Mouse (Mus musculus) stomach, postnatal 0 days (tissue): ENCODE measurements around the gene Masp1. TPM values are rescaled to one million over a fixed set of nuclear protein-coding genes. Genes with fewer than 3 reads are reported as not detected.

Experiments used
- ATAC-seq: fragments of 200-750 bp; cut with Nextera tagmentation; 2 replicates; pipeline ENCODE4 v1.8.0; 2017; ENCODE audit not compliant: low FRiP score, low TSS enrichment
- DNase-seq: peaks from one replicate; pipeline ENCODE4 v3.0.0-alpha.2; 2016; ENCODE audit warnings: low spot score
- H3K27ac ChIP-seq: fragments of 300-500 bp; sonication (generic); replicated peaks from 2 replicates; pipeline ENCODE4 v1.5.1; 2014; ENCODE audit warnings: mild to moderate bottlenecking, control low read depth
- H3K27me3 ChIP-seq: fragments of 300-500 bp; sonication (generic); 2 replicates; pipeline ENCODE4 v1.6.1; 2014; ENCODE audit warnings: low read length; ENCODE audit not compliant: control insufficient read depth, insufficient read depth
- H3K36me3 ChIP-seq: fragments of 300-500 bp; sonication (generic); 2 replicates; pipeline ENCODE4 v1.6.1; 2014; ENCODE audit warnings: low read length, mixed read lengths; ENCODE audit not compliant: control insufficient read depth, insufficient read depth
- H3K4me1 ChIP-seq: fragments of 300-500 bp; sonication (generic); replicated peaks from 2 replicates; pipeline ENCODE4 v1.6.1; 2014; ENCODE audit warnings: antibody characterized with exemption; ENCODE audit not compliant: control insufficient read depth, insufficient read depth
- H3K4me2 ChIP-seq: fragments of 300-500 bp; sonication (generic); replicated peaks from 2 replicates; pipeline ENCODE4 v1.6.1; 2014; ENCODE audit warnings: low read depth, mild to moderate bottlenecking, control low read depth, moderate library complexity
- H3K4me3 ChIP-seq: fragments of 300-500 bp; sonication (generic); 2 replicates; pipeline ENCODE4 v1.5.1; 2014; ENCODE audit warnings: low read depth, low read length, control low read depth
- H3K9ac ChIP-seq: fragments of 300-500 bp; sonication (generic); 2 replicates; pipeline ENCODE4 v1.6.1; 2014; ENCODE audit warnings: mild to moderate bottlenecking, low read length, control low read depth, mixed read lengths
- H3K9me3 ChIP-seq: fragments of 300-500 bp; sonication (generic); 2 replicates; pipeline ENCODE4 v1.6.1; 2016; ENCODE audit warnings: low read length; ENCODE audit not compliant: control insufficient read depth
- CTCF ChIP-seq: IDR thresholded peaks from 2 replicates; pipeline ENCODE4 v1.5.1; 2016; ENCODE audit warnings: antibody characterized with exemption, low read depth, mild to moderate bottlenecking, moderate library complexity
- EP300 ChIP-seq: optimal IDR thresholded peaks from 2 replicates; pipeline ENCODE3; 2016; ENCODE audit warnings: antibody characterized with exemption
- WGBS: fragments of 180-500 bp; shearing (Covaris S2); extraction: QIAGEN DNeasy Blood & Tissue Kit; methylation state at CpG from one replicate; pipeline ENCODE4 v1.1.7; 2014; 5-methylcytosine and 5-hydroxymethylcytosine counted together
- polyA plus RNA-seq: library from polyadenylated mRNA; unstranded; fragments of >200 nt; fragmentation: Nextera tagmentation; extraction: Ambion mirVana; gene quantifications from 2 replicates; pipeline ENCODE4 v1.2.1, GENCODE M21; 2015

Masp1 gene
- polyA plus RNA-seq, 1 experiment from 2014 or later, result 0.68 TPM

- no peak overlapping the region for H3K9ac ChIP-seq
- ATAC-seq (no peak), DNase-seq (no peak)
- H3K4me2 ChIP-seq, result no peak overlapping the region
- H3K4me3 ChIP-seq, result no peak overlapping the region
- TF ChIP-seq CTCF (no peak), EP300 (no peak)
- H3K9me3 ChIP-seq, result no peaks in the 10 kb centered on the region
- no peaks in the 10 kb centered on the region for H3K4me1 ChIP-seq
- H3K27ac ChIP-seq, result no peak overlapping the region
- H3K36me3 ChIP-seq, result no peaks in the 10 kb centered on the region
- no peaks in the 10 kb centered on the region for H3K27me3 ChIP-seq
- WGBS, result 79% methylated on average over 5 of the region's 5 CpGs
These were observed 3.4 kb downstream of the Masp1 start for GRCm38 (mm10) chr16:23517230-23517629.

GRCm38 (mm10) chr16:23516606-23517005, 4.0 kb downstream of the Masp1 start:
- no peaks in the 10 kb centered on the region for H3K4me1 ChIP-seq
- no peak for ATAC-seq
- no peak overlapping the region for H3K27ac ChIP-seq
- no peak overlapping the region for H3K4me3 ChIP-seq
- no peak for DNase-seq
- WGBS, result 39% methylated on average over 2 of the region's 2 CpGs
- H3K27me3 ChIP-seq, result no peaks in the 10 kb centered on the region
- TF ChIP-seq EP300 (no peak), CTCF (no peak)
- no peak overlapping the region for H3K9ac ChIP-seq
- no peaks in the 10 kb centered on the region for H3K36me3 ChIP-seq
- no peak overlapping the region for H3K4me2 ChIP-seq
- H3K9me3 ChIP-seq, result no peaks in the 10 kb centered on the region

GRCm38 (mm10) chr16:23515766-23516165, 4.8 kb downstream of the Masp1 start:
- DNase-seq (no peak), ATAC-seq (no peak)
- Histone ChIP-seq H3K9me3 (no peaks in the 10 kb centered on the region), H3K36me3 (no peaks in the 10 kb centered on the region), H3K9ac (no peak overlapping the region), H3K4me3 (no peak overlapping the region), H3K4me1 (no peaks in the 10 kb centered on the region), H3K27me3 (no peaks in the 10 kb centered on the region), H3K27ac (no peak overlapping the region), H3K4me2 (no peak overlapping the region)
- WGBS, result 38% methylated on average over 3 of the region's 3 CpGs
- no peak for TF ChIP-seq EP300
- TF ChIP-seq CTCF, result no peak

- H3K4me1 ChIP-seq, result no peaks in the 10 kb centered on the region
- ATAC-seq (no peak), DNase-seq (no peak)
- TF ChIP-seq EP300 (no peak), CTCF (no peak)
- H3K4me3 ChIP-seq, result no peak overlapping the region
- WGBS, result 81% methylated on average over 1 of the region's 1 CpGs
- H3K27me3 ChIP-seq, result no peaks in the 10 kb centered on the region
- no peaks in the 10 kb centered on the region for H3K36me3 ChIP-seq
- no peak overlapping the region for H3K4me2 ChIP-seq
- H3K9ac ChIP-seq, result no peak overlapping the region
- H3K9me3 ChIP-seq, result no peaks in the 10 kb centered on the region
- no peak overlapping the region for H3K27ac ChIP-seq
These were observed 7.2 kb downstream of the Masp1 start for GRCm38 (mm10) chr16:23513401-23513800.

- Histone ChIP-seq H3K9me3 (no peaks in the 10 kb centered on the region), H3K27me3 (no peaks in the 10 kb centered on the region), H3K4me1 (no peaks in the 10 kb centered on the region), H3K36me3 (no peaks in the 10 kb centered on the region), H3K27ac (no peak overlapping the region), H3K4me2 (no peak overlapping the region), H3K4me3 (no peak overlapping the region), H3K9ac (no peak overlapping the region)
- no peak for TF ChIP-seq CTCF
- TF ChIP-seq EP300, result no peak
- 59% methylated on average over 4 of the region's 4 CpGs for WGBS
- ATAC-seq, result peak; percentile 94
- no peak for DNase-seq
These were observed 9.3 kb downstream of the Masp1 start for GRCm38 (mm10) chr16:23511166-23511935.

- Histone ChIP-seq H3K9me3 (no peaks in the 10 kb centered on the region), H3K4me2 (no peak overlapping the region), H3K9ac (no peak overlapping the region), H3K4me3 (no peak overlapping the region), H3K36me3 (no peaks in the 10 kb centered on the region), H3K4me1 (no peaks in the 10 kb centered on the region), H3K27ac (no peak overlapping the region), H3K27me3 (no peaks in the 10 kb centered on the region)
- ATAC-seq, result no peak
- DNase-seq, result no peak
- TF ChIP-seq EP300 (no peak), CTCF (no peak)
- 50% methylated on average over 11 of the region's 11 CpGs for WGBS
These were observed 14.5 kb downstream of the Masp1 start for GRCm38 (mm10) chr16:23505904-23506687.
